Mouse (Mus musculus): ENCODE data around the gene Rai14. TPM values are rescaled to one million over a fixed set of nuclear protein-coding genes. Genes with fewer than 3 reads are reported as not detected.

Gene Rai14
- polyA plus RNA-seq, 1 experiment = 2.1 TPM

DNA sequence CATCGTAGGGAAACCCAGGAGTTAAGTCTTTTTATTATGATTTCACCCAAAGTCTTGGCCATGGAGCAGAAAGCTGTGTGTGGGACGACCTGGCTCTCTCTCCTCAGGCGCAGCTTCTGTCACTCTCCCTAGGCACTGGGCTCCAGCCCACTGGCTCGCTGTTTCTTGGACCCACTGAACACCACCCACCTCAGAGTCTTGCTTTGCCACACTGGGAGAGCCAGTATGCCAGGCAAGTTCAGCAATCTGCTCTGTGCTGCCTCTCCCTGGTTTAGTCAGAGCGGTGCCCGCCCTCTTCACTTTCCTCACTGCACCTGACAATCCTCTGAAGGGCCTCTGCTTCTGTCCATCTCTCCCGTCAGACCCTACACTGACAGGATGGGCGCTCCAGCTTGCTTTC is 93.2 kb downstream of the Rai14 start:
- Histone ChIP-seq H3K4me1 (ENCODE audit: control insufficient read depth, insufficient read depth, insufficient read length, low read length) (peaks cover 8% of the 10 kb centered on the region; the same call in 1 of the 2 replicates), H3K36me3 (ENCODE audit: control insufficient read depth, insufficient read depth, low read length) (no peaks in the 10 kb centered on the region), H3K27ac (ENCODE audit: insufficient read depth, low read depth, low read length) (no peak overlapping the region), H3K4me3 (ENCODE audit: low read depth, low read length) (no peak overlapping the region), H3K27me3 (ENCODE audit: control insufficient read depth, insufficient read depth, low read length) (no peaks in the 10 kb centered on the region)
- TF ChIP-seq POLR2A (IDR thresholded peaks at IDR 0.05; ENCODE audit: low read depth, low read length) (no peak), CTCF (IDR thresholded peaks at IDR 0.05; ENCODE audit: extremely low read depth, insufficient read length, insufficient replicate concordance, low read depth, low read length) (no peak)
- 95% methylated on average over 8 of the region's 8 CpGs for WGBS

GRCm38 (mm10) chr15:10619678-10620077 is 94.7 kb downstream of the Rai14 start:
- Histone ChIP-seq H3K27me3 (ENCODE audit: control insufficient read depth, insufficient read depth, low read length) (no peaks in the 10 kb centered on the region), H3K4me3 (ENCODE audit: low read depth, low read length) (no peak overlapping the region), H3K27ac (ENCODE audit: insufficient read depth, low read depth, low read length) (no peak overlapping the region), H3K4me1 (ENCODE audit: control insufficient read depth, insufficient read depth, insufficient read length, low read length) (peaks cover 8% of the 10 kb centered on the region; the same call in 1 of the 2 replicates), H3K36me3 (ENCODE audit: control insufficient read depth, insufficient read depth, low read length) (no peaks in the 10 kb centered on the region)
- 96% methylated on average over 3 of the region's 3 CpGs for WGBS
- no peak for TF ChIP-seq POLR2A (IDR thresholded peaks at IDR 0.05; ENCODE audit: low read depth, low read length)

DNA sequence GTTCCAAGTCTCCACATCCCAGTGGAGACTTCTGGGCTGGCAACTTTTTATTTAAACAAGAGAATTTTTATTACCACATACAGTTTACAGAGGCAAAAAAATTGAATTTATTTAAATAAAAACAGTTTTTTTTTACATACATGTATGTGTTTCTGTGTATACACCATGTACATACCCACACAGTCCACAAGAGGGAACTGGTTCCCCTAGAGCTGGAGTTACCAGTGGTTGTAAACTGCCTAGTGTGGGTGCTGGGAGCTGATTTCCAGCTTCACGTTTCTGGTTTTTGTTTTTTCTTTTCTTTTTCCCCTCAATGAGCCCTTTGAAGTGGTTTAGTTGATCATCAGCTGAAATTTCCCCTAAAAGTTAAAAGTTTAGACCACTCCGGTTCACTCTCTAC is 96.1 kb downstream of the Rai14 start:
- H3K27ac ChIP-seq (ENCODE audit: insufficient read depth, low read depth, low read length) = no peak overlapping the region
- 92% methylated on average over 2 of the region's 2 CpGs for WGBS
- no peaks in the 10 kb centered on the region for H3K36me3 ChIP-seq (ENCODE audit: control insufficient read depth, insufficient read depth, low read length)
- peaks cover 2% of the 10 kb centered on the region; the same call in 1 of the 2 replicates for H3K4me1 ChIP-seq (ENCODE audit: control insufficient read depth, insufficient read depth, insufficient read length, low read length)
- H3K27me3 ChIP-seq (ENCODE audit: control insufficient read depth, insufficient read depth, low read length) = no peaks in the 10 kb centered on the region
- TF ChIP-seq CTCF (IDR thresholded peaks at IDR 0.05; ENCODE audit: extremely low read depth, insufficient read length, insufficient replicate concordance, low read depth, low read length) = no peak
- H3K4me3 ChIP-seq (ENCODE audit: low read depth, low read length) = no peak overlapping the region

DNA sequence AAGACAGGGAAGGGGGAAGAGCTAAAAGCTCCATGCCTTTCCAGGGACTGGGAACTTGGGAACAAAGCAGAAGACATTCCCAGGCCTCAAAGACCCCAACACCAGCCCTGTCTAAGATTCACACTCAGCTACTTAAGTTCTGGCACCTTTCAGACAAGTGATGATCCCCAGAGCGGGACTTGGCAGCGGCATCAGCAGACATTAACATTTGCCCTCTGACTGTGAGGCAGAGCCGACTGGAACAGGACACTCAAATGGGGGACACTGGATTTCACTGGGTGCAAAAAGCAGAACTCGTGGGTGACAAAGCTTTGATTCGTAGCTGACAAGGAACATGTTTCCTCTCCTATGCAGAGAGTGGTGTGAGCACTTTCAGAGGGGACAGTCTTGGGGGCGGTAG is 98.4 kb downstream of the Rai14 start:
- Histone ChIP-seq H3K27ac (ENCODE audit: insufficient read depth, low read depth, low read length) (no peak overlapping the region), H3K4me1 (ENCODE audit: control insufficient read depth, insufficient read depth, insufficient read length, low read length) (no peaks in the 10 kb centered on the region), H3K36me3 (ENCODE audit: control insufficient read depth, insufficient read depth, low read length) (no peaks in the 10 kb centered on the region), H3K27me3 (ENCODE audit: control insufficient read depth, insufficient read depth, low read length) (no peaks in the 10 kb centered on the region), H3K4me3 (ENCODE audit: low read depth, low read length) (no peak overlapping the region)
- no peak for TF ChIP-seq POLR2A (IDR thresholded peaks at IDR 0.05; ENCODE audit: low read depth, low read length)
- no peak for TF ChIP-seq CTCF (IDR thresholded peaks at IDR 0.05; ENCODE audit: extremely low read depth, insufficient read length, insufficient replicate concordance, low read depth, low read length)
- WGBS = 84% methylated on average over 6 of the region's 6 CpGs

GRCm38 (mm10) chr15:10611040-10611439 is 103.4 kb downstream of the Rai14 start:
- Histone ChIP-seq H3K4me3 (ENCODE audit: low read depth, low read length) (no peak overlapping the region), H3K27me3 (ENCODE audit: control insufficient read depth, insufficient read depth, low read length) (no peaks in the 10 kb centered on the region), H3K4me1 (ENCODE audit: control insufficient read depth, insufficient read depth, insufficient read length, low read length) (no peaks in the 10 kb centered on the region), H3K27ac (ENCODE audit: insufficient read depth, low read depth, low read length) (no peak overlapping the region), H3K36me3 (ENCODE audit: control insufficient read depth, insufficient read depth, low read length) (no peaks in the 10 kb centered on the region)
- 94% methylated on average over 9 of the region's 9 CpGs for WGBS
- TF ChIP-seq CTCF (IDR thresholded peaks at IDR 0.05; ENCODE audit: extremely low read depth, insufficient read length, insufficient replicate concordance, low read depth, low read length) (no peak), POLR2A (IDR thresholded peaks at IDR 0.05; ENCODE audit: low read depth, low read length) (no peak)

GRCm38 (mm10) chr15:10609107-10609506 is 105.3 kb downstream of the Rai14 start:
- Histone ChIP-seq H3K36me3 (ENCODE audit: control insufficient read depth, insufficient read depth, low read length) (no peaks in the 10 kb centered on the region), H3K27me3 (ENCODE audit: control insufficient read depth, insufficient read depth, low read length) (no peaks in the 10 kb centered on the region), H3K27ac (ENCODE audit: insufficient read depth, low read depth, low read length) (no peak overlapping the region), H3K4me1 (ENCODE audit: control insufficient read depth, insufficient read depth, insufficient read length, low read length) (no peaks in the 10 kb centered on the region), H3K4me3 (ENCODE audit: low read depth, low read length) (no peak overlapping the region)
- TF ChIP-seq POLR2A (IDR thresholded peaks at IDR 0.05; ENCODE audit: low read depth, low read length) = no peak
- TF ChIP-seq CTCF (IDR thresholded peaks at IDR 0.05; ENCODE audit: extremely low read depth, insufficient read length, insufficient replicate concordance, low read depth, low read length) = no peak
- WGBS = 95% methylated on average over 4 of the region's 4 CpGs

DNA sequence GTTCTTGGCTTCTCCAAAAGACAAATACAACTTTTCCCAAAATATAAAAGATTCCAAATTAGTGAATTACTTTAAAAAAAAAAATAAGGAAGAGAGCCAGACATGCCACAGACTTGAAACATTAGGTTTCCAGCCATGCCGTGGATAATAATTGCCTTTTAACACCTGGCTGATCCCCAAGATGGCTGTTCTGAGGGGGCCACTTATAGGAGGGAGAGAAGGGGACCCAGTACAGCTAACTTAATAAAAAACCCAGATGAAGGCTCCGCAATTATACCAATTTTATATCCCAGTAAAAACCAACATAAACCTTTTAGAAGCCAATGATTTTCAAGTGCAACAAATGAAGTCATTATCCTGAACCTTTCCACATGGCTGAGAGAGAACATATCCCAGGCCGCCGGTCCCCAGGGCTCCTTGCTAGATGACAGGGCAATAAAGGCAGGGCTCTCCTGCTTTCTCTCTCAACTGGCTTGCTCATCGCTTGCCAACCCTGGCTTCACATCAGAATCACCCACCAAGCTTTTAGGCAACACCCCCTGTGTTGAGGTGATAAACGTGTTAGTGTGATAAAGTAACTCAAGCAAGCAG is 105.8 kb downstream of the Rai14 start:
- TF ChIP-seq CTCF (IDR thresholded peaks at IDR 0.05; ENCODE audit: extremely low read depth, insufficient read length, insufficient replicate concordance, low read depth, low read length) (no peak), POLR2A (IDR thresholded peaks at IDR 0.05; ENCODE audit: low read depth, low read length) (no peak)
- Histone ChIP-seq H3K27me3 (ENCODE audit: control insufficient read depth, insufficient read depth, low read length) (no peaks in the 10 kb centered on the region), H3K27ac (ENCODE audit: insufficient read depth, low read depth, low read length) (no peak overlapping the region), H3K4me1 (ENCODE audit: control insufficient read depth, insufficient read depth, insufficient read length, low read length) (no peaks in the 10 kb centered on the region), H3K4me3 (ENCODE audit: low read depth, low read length) (no peak overlapping the region), H3K36me3 (ENCODE audit: control insufficient read depth, insufficient read depth, low read length) (no peaks in the 10 kb centered on the region)
- 79% methylated on average over 6 of the region's 6 CpGs for WGBS

All from small intestine, adult 2 months (tissue).